Mouse (Mus musculus) forebrain, embryonic 10.5 days (tissue): ENCODE measurements around the gene 4930415L06Rik. TPM values are rescaled to one million over a fixed set of nuclear protein-coding genes. Genes with fewer than 3 reads are reported as not detected.

Source experiments
- DNase-seq: peaks from one replicate; pipeline ENCODE4 v3.0.0-alpha.2; 2017; ENCODE audit warnings: low spot score; ENCODE audit errors: extremely low spot score
- H3K27ac ChIP-seq: fragments of 300-500 bp; sonication (generic); 2 replicates; pipeline ENCODE4 v1.5.1; 2016; ENCODE audit warnings: mild to moderate bottlenecking
- H3K27me3 ChIP-seq: fragments of 300-500 bp; sonication (generic); 2 replicates; pipeline ENCODE4 v1.6.1; 2016; ENCODE audit warnings: mild to moderate bottlenecking; ENCODE audit not compliant: poor library complexity, severe bottlenecking
- H3K36me3 ChIP-seq: fragments of 300-500 bp; sonication (generic); replicated peaks from 2 replicates; pipeline ENCODE4 v1.6.1; 2016; ENCODE audit warnings: mild to moderate bottlenecking, moderate library complexity
- H3K4me1 ChIP-seq: fragments of 300-500 bp; sonication (generic); 2 replicates; pipeline ENCODE4 v1.6.1; 2016
- H3K4me3 ChIP-seq: fragments of 300-500 bp; sonication (generic); 2 replicates; pipeline ENCODE4 v1.5.1; 2016; ENCODE audit warnings: mild to moderate bottlenecking, moderate library complexity
- H3K9me3 ChIP-seq: fragments of 300-500 bp; sonication (generic); 2 replicates; pipeline ENCODE4 v1.6.1; 2016; ENCODE audit warnings: mild to moderate bottlenecking, moderate library complexity
- WGBS: fragments of 180-500 bp; shearing (Covaris S2); methylation state at CpG from one replicate; pipeline ENCODE4 v1.1.7; 2016; 5-methylcytosine and 5-hydroxymethylcytosine counted together
- polyA plus RNA-seq: library from polyadenylated mRNA; unstranded; fragments of >200 nt; fragmentation: Nextera tagmentation; extraction: Ambion mirVana; gene quantifications from 2 replicates; pipeline ENCODE4 v1.2.1, GENCODE M21; 2016

Gene 4930415L06Rik
- polyA plus RNA-seq, result not detected in 2 replicates

DNA sequence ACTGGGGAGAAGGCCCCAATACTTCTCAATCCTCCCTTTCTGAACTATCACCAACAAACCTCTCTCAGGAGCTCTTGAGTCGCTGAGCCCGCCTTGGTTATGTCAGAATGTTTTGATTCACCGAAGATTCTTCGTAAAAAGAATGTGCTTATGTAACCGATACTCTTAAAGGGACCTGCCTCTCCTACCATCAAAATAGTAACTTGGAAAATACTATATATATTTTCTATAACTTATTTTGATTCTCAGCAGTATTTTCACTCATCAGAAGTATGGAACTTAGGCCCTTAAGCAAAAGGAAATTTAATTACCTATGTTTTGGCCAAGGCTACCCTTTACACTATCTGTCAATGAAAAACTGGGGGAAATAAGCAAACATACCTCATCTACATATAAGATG, at the start of gene 4930415L06Rik:
Gene 4930415L06Rik (minus strand): TSS at position 101 of the 400 bp plus-strand sequence.
- no peaks in the 10 kb centered on the region for H3K4me1 ChIP-seq
- no peak for DNase-seq

DNA sequence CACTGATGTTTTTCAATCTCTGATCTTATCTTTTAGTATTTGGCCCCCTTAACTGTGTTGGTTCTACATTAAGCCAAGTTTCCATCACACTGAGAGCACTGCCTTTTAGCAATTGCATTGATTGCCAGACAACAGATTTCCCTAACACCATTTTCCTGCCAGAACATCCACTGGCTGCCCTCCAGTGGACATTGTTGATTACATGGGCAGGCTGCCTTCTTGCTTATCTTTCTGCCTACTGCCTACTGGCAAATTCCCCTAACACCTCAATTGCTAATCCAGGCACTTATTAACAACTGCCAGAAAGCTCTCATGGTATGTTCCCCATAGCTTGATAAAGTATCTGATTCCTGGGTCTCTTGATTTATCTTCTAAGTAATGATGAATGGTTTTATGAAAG, 46.0 kb upstream of the 4930415L06Rik start:
- no peaks in the 10 kb centered on the region for H3K36me3 ChIP-seq
- no peak overlapping the region for H3K4me3 ChIP-seq
- H3K27me3 ChIP-seq, result no peaks in the 10 kb centered on the region
- H3K9me3 ChIP-seq, result no peaks in the 10 kb centered on the region
- no peak overlapping the region for H3K27ac ChIP-seq
- H3K4me1 ChIP-seq, result no peaks in the 10 kb centered on the region
- DNase-seq, result no peak

More for the DNA sequence above, at the start of gene 4930415L06Rik:
- Histone ChIP-seq H3K4me3 (no peak within 1 kb of the TSS), H3K27ac (no peak within 1 kb of the TSS), H3K9me3 (no peaks in the 10 kb centered on the region), H3K36me3 (no peaks in the 10 kb centered on the region), H3K27me3 (no peaks in the 10 kb centered on the region)
- WGBS, result 92% methylated on average over 5 of the region's 5 CpGs

DNA sequence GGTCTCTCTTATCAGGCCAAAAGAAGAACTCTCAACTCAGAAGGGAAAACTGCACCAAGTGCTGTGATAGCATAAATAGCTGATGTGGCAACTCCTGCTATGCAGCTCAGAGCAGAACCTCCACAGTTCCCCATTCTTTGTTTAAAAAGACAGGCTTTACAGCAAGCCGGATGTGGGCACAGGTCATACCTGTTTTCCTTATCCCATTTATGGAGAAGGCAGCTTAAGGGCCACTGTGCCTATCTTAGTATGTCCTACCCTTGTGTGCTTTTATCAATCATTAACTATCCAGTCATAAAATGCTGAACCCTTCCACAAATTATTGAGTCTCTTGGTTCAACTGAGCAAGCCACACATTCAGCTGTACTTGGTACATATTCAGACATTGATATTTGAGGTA, 27.8 kb downstream of the 4930415L06Rik start:
- WGBS, result 100% methylated on average over 1 of the region's 1 CpGs
- H3K4me1 ChIP-seq, result no peaks in the 10 kb centered on the region
- no peak for DNase-seq
- no peaks in the 10 kb centered on the region for H3K27me3 ChIP-seq
- H3K4me3 ChIP-seq, result no peak overlapping the region
- no peaks in the 10 kb centered on the region for H3K36me3 ChIP-seq
- no peaks in the 10 kb centered on the region for H3K9me3 ChIP-seq
- H3K27ac ChIP-seq, result no peak overlapping the region

Other genes with a start within 250 kb of the 4930415L06Rik start
- gene 4932429P05Rik, start 180.6 kb downstream of the 4930415L06Rik start, polyA plus RNA-seq, result not detected in 2 replicates